Mouse (Mus musculus) heart, embryonic 12.5 days (tissue): ENCODE measurements at regions not wholly inside any gene's neighbourhood (a gene's known extent, or its start where the extent isn't known, plus 50 kb on each side); places are given as distances from the start of the nearest gene placed in this dataset.

ENCODE experiments used
- ATAC-seq: fragments of 200-750 bp; cut with Nextera tagmentation; 2 replicates; pipeline ENCODE4 v1.8.0; 2017; ENCODE audit warnings: moderate TSS enrichment, moderate library complexity; ENCODE audit not compliant: insufficient number of reproducible peaks, low FRiP score
- H3K27ac ChIP-seq: fragments of 300-500 bp; sonication (generic); 2 replicates; pipeline ENCODE4 v1.5.1; 2016; ENCODE audit warnings: mild to moderate bottlenecking, moderate library complexity; ENCODE audit not compliant: poor library complexity, severe bottlenecking
- H3K27me3 ChIP-seq: fragments of 300-500 bp; sonication (generic); replicated peaks from 2 replicates; pipeline ENCODE4 v1.6.1; 2016; ENCODE audit warnings: mild to moderate bottlenecking, moderate library complexity
- H3K36me3 ChIP-seq: fragments of 300-500 bp; sonication (generic); 2 replicates; pipeline ENCODE4 v1.6.1; 2016; ENCODE audit warnings: mild to moderate bottlenecking, moderate library complexity
- H3K4me1 ChIP-seq: fragments of 300-500 bp; sonication (generic); replicated peaks from 2 replicates; pipeline ENCODE4 v1.6.1; 2016; ENCODE audit warnings: mild to moderate bottlenecking
- H3K4me2 ChIP-seq: fragments of 300-500 bp; sonication (generic); 2 replicates; pipeline ENCODE4 v1.6.1; 2016; ENCODE audit warnings: mild to moderate bottlenecking, moderate library complexity
- H3K4me3 ChIP-seq: fragments of 300-500 bp; sonication (generic); 2 replicates; pipeline ENCODE4 v1.5.1; 2016; ENCODE audit warnings: mild to moderate bottlenecking
- H3K9ac ChIP-seq: fragments of 300-500 bp; sonication (generic); 2 replicates; pipeline ENCODE4 v1.6.1; 2016; ENCODE audit warnings: mild to moderate bottlenecking, moderate library complexity
- H3K9me3 ChIP-seq: fragments of 300-500 bp; sonication (generic); replicated peaks from 2 replicates; pipeline ENCODE4 v1.6.1; 2016; ENCODE audit warnings: mild to moderate bottlenecking, moderate library complexity
- WGBS: fragments of 180-500 bp; shearing (Covaris S2); methylation state at CpG from one replicate; pipeline ENCODE4 v1.1.7; 2016; 5-methylcytosine and 5-hydroxymethylcytosine counted together

DNA sequence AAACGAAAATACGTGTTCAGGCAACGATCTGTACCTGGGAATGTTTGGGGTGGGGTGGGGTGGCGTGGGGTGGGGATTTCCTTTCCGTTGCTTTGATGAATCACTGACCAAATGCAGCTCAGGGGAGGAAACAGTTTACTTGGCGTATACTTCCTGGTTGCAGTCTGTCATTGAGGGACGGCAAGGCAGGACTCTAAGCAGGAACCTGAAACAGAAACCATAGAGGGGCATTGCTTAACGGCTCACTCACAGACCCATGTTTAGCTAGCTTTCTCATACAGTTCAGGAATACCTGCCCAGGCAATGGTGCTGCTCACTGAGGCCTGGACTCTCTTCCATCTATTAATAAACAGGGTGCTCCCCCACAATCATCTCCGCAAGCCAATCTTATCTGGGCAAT lies 55.1 kb upstream of the Smox start:
- H3K4me2 ChIP-seq = no peak overlapping the region
- no peak overlapping the region for H3K27ac ChIP-seq
- H3K4me1 ChIP-seq = no peaks in the 10 kb centered on the region
- no peaks in the 10 kb centered on the region for H3K9me3 ChIP-seq
- no peak for ATAC-seq
- WGBS = 75% methylated on average over 9 of the region's 9 CpGs
- no peak overlapping the region for H3K4me3 ChIP-seq
- no peaks in the 10 kb centered on the region for H3K36me3 ChIP-seq
- no peaks in the 10 kb centered on the region for H3K27me3 ChIP-seq
- H3K9ac ChIP-seq = no peak overlapping the region

DNA sequence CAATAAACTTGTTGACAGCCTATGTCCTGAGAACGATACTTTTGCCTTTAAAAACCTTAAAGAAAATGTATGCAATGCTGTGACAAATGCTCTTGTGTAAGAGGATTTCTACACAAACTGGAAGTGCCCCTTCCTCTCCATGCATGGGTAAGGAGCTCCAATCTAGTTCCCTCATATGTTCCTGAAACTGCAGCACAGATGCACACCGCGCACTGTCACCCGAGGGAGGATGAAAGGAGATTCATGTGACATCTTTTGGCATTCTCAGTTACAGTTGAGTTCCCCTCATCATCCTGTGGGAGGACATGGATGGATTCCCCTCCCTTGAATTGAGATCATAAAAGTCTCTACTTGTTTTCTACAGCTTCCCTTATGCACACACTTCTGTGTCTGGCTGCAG lies 60.8 kb upstream of the Smox start:
- ATAC-seq = no peak

GRCm38 (mm10) chr2:131428089-131428488 lies 63.2 kb upstream of the Smox start:
- no peak overlapping the region for H3K4me2 ChIP-seq
- no peak overlapping the region for H3K27ac ChIP-seq
- H3K4me3 ChIP-seq = no peak overlapping the region
- 0 out of 2 replicates have a peak, but pooled peaks cover 3% of the 10 kb centered on the region for H3K27me3 ChIP-seq
- H3K4me1 ChIP-seq = no peaks in the 10 kb centered on the region
- ATAC-seq = no peak
- H3K9me3 ChIP-seq = no peaks in the 10 kb centered on the region
- H3K36me3 ChIP-seq = no peaks in the 10 kb centered on the region
- WGBS = 47% methylated on average over 4 of the region's 4 CpGs
- H3K9ac ChIP-seq = no peak overlapping the region

More for the DNA sequence above, 60.8 kb upstream of the Smox start:
- no peaks in the 10 kb centered on the region for H3K9me3 ChIP-seq
- 89% methylated on average over 4 of the region's 4 CpGs for WGBS
- 0 out of 2 replicates have a peak, but pooled peaks cover 3% of the 10 kb centered on the region for H3K27me3 ChIP-seq
- no peaks in the 10 kb centered on the region for H3K4me1 ChIP-seq
- no peak overlapping the region for H3K4me3 ChIP-seq
- no peak overlapping the region for H3K9ac ChIP-seq
- H3K4me2 ChIP-seq = no peak overlapping the region
- no peak overlapping the region for H3K27ac ChIP-seq
- H3K36me3 ChIP-seq = no peaks in the 10 kb centered on the region

GRCm38 (mm10) chr2:131426941-131427340 lies 64.4 kb upstream of the Smox start:
- Histone ChIP-seq H3K9me3 (no peaks in the 10 kb centered on the region), H3K4me1 (no peaks in the 10 kb centered on the region), H3K36me3 (no peaks in the 10 kb centered on the region), H3K4me2 (no peak overlapping the region), H3K27ac (no peak overlapping the region), H3K27me3 (0 out of 2 replicates have a peak, but pooled peaks cover 3% of the 10 kb centered on the region), H3K9ac (no peak overlapping the region), H3K4me3 (no peak overlapping the region)
- no peak for ATAC-seq

DNA sequence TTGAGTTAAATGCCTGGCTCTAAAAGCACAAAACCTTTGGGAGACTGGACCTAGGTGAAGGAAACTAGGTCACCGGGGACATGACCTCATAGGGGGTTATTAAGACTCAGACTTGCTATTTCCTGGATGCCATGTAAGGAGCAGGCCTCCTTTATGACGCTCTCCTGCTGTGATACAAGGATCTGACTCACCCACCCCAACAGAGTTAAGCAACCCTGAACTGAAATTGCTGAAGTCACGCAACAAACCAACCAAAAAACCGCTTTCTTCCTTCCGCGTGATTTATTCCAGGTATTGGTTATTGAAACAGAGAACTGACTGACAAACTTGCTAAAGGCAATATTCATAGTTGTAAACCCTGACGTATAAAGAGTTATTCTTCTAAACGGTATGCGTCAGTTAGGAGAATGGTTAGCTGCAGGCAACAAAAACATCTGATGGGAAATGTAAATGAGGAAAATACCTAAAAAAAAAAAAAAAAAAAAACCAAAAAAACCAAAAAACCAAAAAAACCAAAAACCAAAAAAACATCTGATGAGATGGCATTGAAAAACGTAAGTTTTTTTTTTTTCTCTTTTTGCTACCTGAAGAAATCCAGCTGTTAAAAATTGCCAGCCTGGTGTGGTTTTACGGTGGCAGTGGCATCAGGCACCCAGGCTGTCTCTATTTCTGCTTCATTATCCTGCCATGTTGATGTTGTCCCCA lies 67.5 kb upstream of the Smox start:
- Histone ChIP-seq H3K4me1 (no peaks in the 10 kb centered on the region), H3K4me3 (no peak overlapping the region), H3K9me3 (no peaks in the 10 kb centered on the region), H3K27me3 (peaks cover 5% of the 10 kb centered on the region), H3K9ac (no peak overlapping the region), H3K4me2 (no peak overlapping the region), H3K36me3 (no peaks in the 10 kb centered on the region), H3K27ac (no peak overlapping the region)
- no peak for ATAC-seq
- WGBS = 73% methylated on average over 11 of the region's 11 CpGs

- WGBS = 0% methylated on average over 13 of the region's 13 CpGs
- peak overlapping the region; percentile 64 for H3K9ac ChIP-seq
- peak overlapping the region; percentile 78 for H3K4me2 ChIP-seq
- H3K27ac ChIP-seq = no peak overlapping the region
- no peaks in the 10 kb centered on the region for H3K36me3 ChIP-seq
- no peaks in the 10 kb centered on the region for H3K9me3 ChIP-seq
- peaks cover 6% of the 10 kb centered on the region for H3K27me3 ChIP-seq
- no peaks in the 10 kb centered on the region for H3K4me1 ChIP-seq
- peak; percentile 69 for ATAC-seq
- peak overlapping the region; percentile 49 for H3K4me3 ChIP-seq
These were observed 68.3 kb upstream of the Smox start for GRCm38 (mm10) chr2:131422907-131423445.

DNA sequence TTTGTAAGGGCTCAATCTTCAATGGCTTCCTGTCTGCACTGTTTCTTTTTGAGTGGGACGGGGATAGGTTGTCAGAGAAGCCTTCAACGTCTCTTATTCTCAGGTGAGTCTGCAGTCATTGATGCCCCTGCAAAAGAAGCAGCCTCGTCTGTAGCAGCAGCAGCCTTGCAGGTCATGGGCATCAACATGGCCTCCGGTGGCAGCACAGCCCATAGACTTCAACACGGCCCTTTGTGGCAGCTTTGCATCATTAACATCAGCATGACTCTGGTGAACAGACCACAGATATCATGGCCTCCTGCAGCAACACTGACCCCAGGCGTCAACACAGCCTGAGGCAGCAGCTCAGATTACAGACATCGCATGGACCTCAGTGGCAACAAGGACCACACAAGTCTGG lies 65.4 kb upstream of the Rnf24 start:
- 59% methylated on average over 7 of the region's 7 CpGs for WGBS
- H3K9me3 ChIP-seq = no peaks in the 10 kb centered on the region
- H3K4me3 ChIP-seq = no peak overlapping the region

DNA sequence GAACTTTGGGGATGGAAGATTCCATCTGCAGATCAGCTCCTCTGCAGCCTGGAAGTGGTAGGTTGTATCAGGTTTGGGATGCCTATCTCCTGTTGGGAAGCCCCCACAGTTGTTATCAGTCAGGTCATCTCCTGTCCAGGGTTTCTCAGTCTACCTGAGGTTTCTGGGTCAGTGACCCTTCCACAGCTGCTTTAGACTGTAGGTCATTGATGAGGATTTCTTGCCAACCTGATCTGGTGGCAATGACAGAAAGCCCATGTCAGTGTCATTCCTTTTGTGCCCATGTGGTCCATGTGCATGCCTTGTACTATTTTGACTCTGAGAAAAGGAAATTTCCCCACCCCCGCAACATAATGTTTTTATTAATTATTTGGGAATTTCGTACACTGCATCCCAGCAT lies 64.8 kb upstream of the Rnf24 start:
- Histone ChIP-seq H3K36me3 (no peaks in the 10 kb centered on the region), H3K4me2 (no peak overlapping the region), H3K9me3 (no peaks in the 10 kb centered on the region), H3K4me3 (no peak overlapping the region), H3K9ac (no peak overlapping the region), H3K4me1 (no peaks in the 10 kb centered on the region), H3K27ac (no peak overlapping the region), H3K27me3 (peaks cover 10% of the 10 kb centered on the region)
- ATAC-seq = no peak
- 85% methylated on average over 2 of the region's 2 CpGs for WGBS

More for the DNA sequence above, 65.4 kb upstream of the Rnf24 start:
- H3K4me2 ChIP-seq = no peak overlapping the region
- H3K36me3 ChIP-seq = no peaks in the 10 kb centered on the region
- no peak overlapping the region for H3K27ac ChIP-seq
- no peak overlapping the region for H3K9ac ChIP-seq
- no peak for ATAC-seq
- no peaks in the 10 kb centered on the region for H3K4me1 ChIP-seq
- peaks cover 10% of the 10 kb centered on the region for H3K27me3 ChIP-seq

GRCm38 (mm10) chr2:131416482-131416881 lies 63.8 kb upstream of the Rnf24 start:
- ATAC-seq = no peak
- Histone ChIP-seq H3K27me3 (peaks cover 10% of the 10 kb centered on the region), H3K9ac (peak overlapping the region; percentile 38; the same call in 1 of the 2 replicates), H3K4me2 (no peak overlapping the region), H3K4me3 (no peak overlapping the region), H3K36me3 (no peaks in the 10 kb centered on the region), H3K4me1 (no peaks in the 10 kb centered on the region), H3K9me3 (no peaks in the 10 kb centered on the region), H3K27ac (no peak overlapping the region)
- WGBS = 28% methylated on average over 6 of the region's 6 CpGs

GRCm38 (mm10) chr2:131410906-131411520 lies 58.3 kb upstream of the Rnf24 start:
- no peak overlapping the region for H3K9ac ChIP-seq
- H3K9me3 ChIP-seq = no peaks in the 10 kb centered on the region

DNA sequence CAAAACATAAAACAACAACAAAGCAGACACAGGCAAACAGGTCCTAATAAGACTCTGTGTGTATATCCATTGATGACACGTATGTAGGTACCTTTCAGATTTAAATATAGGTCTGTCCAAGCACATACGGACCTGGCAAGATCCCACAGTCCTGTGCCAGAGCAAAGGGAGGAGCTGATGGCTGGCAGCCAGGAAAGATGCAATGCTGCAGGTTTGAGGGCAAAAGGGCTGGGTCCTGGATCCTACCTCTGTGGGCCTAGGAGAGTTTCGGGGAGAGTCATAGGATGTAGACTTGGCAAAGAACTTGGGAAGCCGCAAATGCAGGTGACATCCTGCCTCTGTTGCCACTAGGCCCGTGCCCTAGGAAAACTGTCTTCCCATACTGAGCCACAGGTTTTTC lies 54.6 kb upstream of the Rnf24 start:
- Histone ChIP-seq H3K9me3 (no peaks in the 10 kb centered on the region), H3K4me1 (peaks cover 3% of the 10 kb centered on the region; the same call in 1 of the 2 replicates), H3K36me3 (no peaks in the 10 kb centered on the region), H3K9ac (no peak overlapping the region), H3K4me3 (no peak overlapping the region), H3K27me3 (peaks cover 7% of the 10 kb centered on the region), H3K4me2 (no peak overlapping the region), H3K27ac (no peak overlapping the region)
- 77% methylated on average over 5 of the region's 5 CpGs for WGBS
- no peak for ATAC-seq

More at GRCm38 (mm10) chr2:131410906-131411520, 58.3 kb upstream of the Rnf24 start:
- H3K4me3 ChIP-seq = no peak overlapping the region
- H3K27ac ChIP-seq = no peak overlapping the region
- WGBS = 60% methylated on average over 5 of the region's 5 CpGs
- no peak for ATAC-seq
- H3K4me1 ChIP-seq = no peaks in the 10 kb centered on the region
- no peak overlapping the region for H3K4me2 ChIP-seq
- no peaks in the 10 kb centered on the region; the same call in 1 of the 2 replicates for H3K27me3 ChIP-seq
- H3K36me3 ChIP-seq = no peaks in the 10 kb centered on the region
